Mouse (Mus musculus): ENCODE data around the gene Mfsd8. TPM values are rescaled to one million over a fixed set of nuclear protein-coding genes. Genes with fewer than 3 reads are reported as not detected.

Gene Mfsd8
- polyA plus RNA-seq, 1 experiment from 2014 or later, result 8.1 TPM

GRCm38 (mm10) chr3:40809894-40810293 lies 36.8 kb downstream of the Mfsd8 start:
- no peaks in the 10 kb centered on the region for H3K27me3 ChIP-seq (replicated peaks; ENCODE audit: control insufficient read depth, insufficient read depth, low read length)
- H3K27ac ChIP-seq (replicated peaks; ENCODE audit: low read depth, low read length), result no peak overlapping the region
- H3K9me3 ChIP-seq (ENCODE audit: control insufficient read depth, low read length), result no peaks in the 10 kb centered on the region
- no peak overlapping the region for H3K4me3 ChIP-seq (ENCODE audit: low read depth, low read length)
- peaks cover 79% of the 10 kb centered on the region for H3K36me3 ChIP-seq (ENCODE audit: control insufficient read depth, insufficient read depth, low read length)
- H3K9ac ChIP-seq (ENCODE audit: low read depth, low read length), result no peak overlapping the region
- H3K4me2 ChIP-seq (ENCODE audit: low read depth, low read length), result no peak overlapping the region
- peak; percentile 67; the same call in 1 of the 2 replicates for ATAC-seq (ENCODE audit: low read depth)
- 80% methylated on average over 2 of the region's 2 CpGs for WGBS
- no peak for DNase-seq (ENCODE audit: low spot score)
- no peaks in the 10 kb centered on the region for H3K4me1 ChIP-seq (ENCODE audit: control insufficient read depth, insufficient read depth, low read length)

GRCm38 (mm10) chr3:40808686-40809085 lies 38.0 kb downstream of the Mfsd8 start:
- DNase-seq (ENCODE audit: low spot score) (no peak), ATAC-seq (ENCODE audit: low read depth) (no peak)
- H3K27me3 ChIP-seq (replicated peaks; ENCODE audit: control insufficient read depth, insufficient read depth, low read length), result no peaks in the 10 kb centered on the region
- 93% methylated on average over 10 of the region's 10 CpGs for WGBS
- no peaks in the 10 kb centered on the region for H3K9me3 ChIP-seq (ENCODE audit: control insufficient read depth, low read length)
- H3K4me2 ChIP-seq (ENCODE audit: low read depth, low read length), result no peak overlapping the region
- H3K27ac ChIP-seq (replicated peaks; ENCODE audit: low read depth, low read length), result no peak overlapping the region
- H3K4me3 ChIP-seq (ENCODE audit: low read depth, low read length), result no peak overlapping the region
- no peak overlapping the region for H3K9ac ChIP-seq (ENCODE audit: low read depth, low read length)
- H3K4me1 ChIP-seq (ENCODE audit: control insufficient read depth, insufficient read depth, low read length), result no peaks in the 10 kb centered on the region
- H3K36me3 ChIP-seq (ENCODE audit: control insufficient read depth, insufficient read depth, low read length), result peaks cover 71% of the 10 kb centered on the region

- H3K27me3 ChIP-seq (replicated peaks; ENCODE audit: control insufficient read depth, insufficient read depth, low read length), result no peaks in the 10 kb centered on the region
- 55% methylated on average over 2 of the region's 2 CpGs for WGBS
- no peak overlapping the region for H3K27ac ChIP-seq (replicated peaks; ENCODE audit: low read depth, low read length)
- H3K36me3 ChIP-seq (ENCODE audit: control insufficient read depth, insufficient read depth, low read length), result peaks cover 65% of the 10 kb centered on the region
- H3K9ac ChIP-seq (ENCODE audit: low read depth, low read length), result no peak overlapping the region
- no peak overlapping the region for H3K4me3 ChIP-seq (ENCODE audit: low read depth, low read length)
- H3K4me2 ChIP-seq (ENCODE audit: low read depth, low read length), result no peak overlapping the region
- H3K9me3 ChIP-seq (ENCODE audit: control insufficient read depth, low read length), result no peaks in the 10 kb centered on the region
- DNase-seq (ENCODE audit: low spot score) (peak; percentile 11), ATAC-seq (ENCODE audit: low read depth) (peak; percentile 64; the same call in 1 of the 2 replicates)
- H3K4me1 ChIP-seq (ENCODE audit: control insufficient read depth, insufficient read depth, low read length), result no peaks in the 10 kb centered on the region
Observed at GRCm38 (mm10) chr3:40806871-40807270, 39.8 kb downstream of the Mfsd8 start.

GRCm38 (mm10) chr3:40800373-40800823 lies 46.3 kb downstream of the Mfsd8 start:
- Histone ChIP-seq H3K4me3 (ENCODE audit: low read depth, low read length) (peak overlapping the region; percentile 95), H3K27me3 (replicated peaks; ENCODE audit: control insufficient read depth, insufficient read depth, low read length) (no peaks in the 10 kb centered on the region), H3K4me2 (ENCODE audit: low read depth, low read length) (peak overlapping the region; percentile 87), H3K9ac (ENCODE audit: low read depth, low read length) (peak overlapping the region; percentile 84), H3K4me1 (ENCODE audit: control insufficient read depth, insufficient read depth, low read length) (no peaks in the 10 kb centered on the region), H3K27ac (replicated peaks; ENCODE audit: low read depth, low read length) (peak overlapping the region; percentile 86), H3K9me3 (ENCODE audit: control insufficient read depth, low read length) (no peaks in the 10 kb centered on the region), H3K36me3 (ENCODE audit: control insufficient read depth, insufficient read depth, low read length) (peaks cover 16% of the 10 kb centered on the region)
- DNase-seq (ENCODE audit: low spot score) (peak; percentile 63), ATAC-seq (ENCODE audit: low read depth) (peak; percentile 83)
- 0% methylated on average over 22 of the region's 37 CpGs for WGBS

- H3K4me3 ChIP-seq (ENCODE audit: low read depth, low read length), result peak within 1 kb of the TSS; percentile 95
- H3K9me3 ChIP-seq (ENCODE audit: control insufficient read depth, low read length), result no peaks in the 10 kb centered on the region
- H3K9ac ChIP-seq (ENCODE audit: low read depth, low read length), result peak within 1 kb of the TSS; percentile 84
- 3% methylated on average over 48 of the region's 66 CpGs for WGBS
- DNase-seq (ENCODE audit: low spot score) (peak; percentile 99), ATAC-seq (ENCODE audit: low read depth) (peak; percentile 96)
- no peaks in the 10 kb centered on the region for H3K27me3 ChIP-seq (replicated peaks; ENCODE audit: control insufficient read depth, insufficient read depth, low read length)
- H3K4me1 ChIP-seq (ENCODE audit: control insufficient read depth, insufficient read depth, low read length), result no peaks in the 10 kb centered on the region
- peak within 1 kb of the TSS; percentile 87 for H3K4me2 ChIP-seq (ENCODE audit: low read depth, low read length)
- H3K27ac ChIP-seq (replicated peaks; ENCODE audit: low read depth, low read length), result peak within 1 kb of the TSS; percentile 86
- peaks cover 10% of the 10 kb centered on the region; the same call in 1 of the 2 replicates for H3K36me3 ChIP-seq (ENCODE audit: control insufficient read depth, insufficient read depth, low read length)
Observed at GRCm38 (mm10) chr3:40799530-40800372, 46.9 kb downstream of the Mfsd8 start, which contains the start of gene Plk4. TSS of gene Plk4 (plus strand) at chr3:40800019.

GRCm38 (mm10) chr3:40798500-40798899 lies 48.2 kb downstream of the Mfsd8 start:
- Histone ChIP-seq H3K9ac (ENCODE audit: low read depth, low read length) (no peak overlapping the region), H3K36me3 (ENCODE audit: control insufficient read depth, insufficient read depth, low read length) (peaks cover 7% of the 10 kb centered on the region; the same call in 1 of the 2 replicates), H3K4me1 (ENCODE audit: control insufficient read depth, insufficient read depth, low read length) (no peaks in the 10 kb centered on the region), H3K4me2 (ENCODE audit: low read depth, low read length) (no peak overlapping the region), H3K4me3 (ENCODE audit: low read depth, low read length) (no peak overlapping the region), H3K27ac (replicated peaks; ENCODE audit: low read depth, low read length) (no peak overlapping the region), H3K9me3 (ENCODE audit: control insufficient read depth, low read length) (no peaks in the 10 kb centered on the region), H3K27me3 (replicated peaks; ENCODE audit: control insufficient read depth, insufficient read depth, low read length) (no peaks in the 10 kb centered on the region)
- ATAC-seq (ENCODE audit: low read depth), result no peak
- 39% methylated on average over 7 of the region's 7 CpGs for WGBS
- DNase-seq (ENCODE audit: low spot score), result peak; percentile 31

GRCm38 (mm10) chr3:40798054-40798453 lies 48.6 kb downstream of the Mfsd8 start:
- DNase-seq (ENCODE audit: low spot score) (no peak), ATAC-seq (ENCODE audit: low read depth) (no peak)
- WGBS, result 65% methylated on average over 1 of the region's 1 CpGs
- no peak overlapping the region for H3K9ac ChIP-seq (ENCODE audit: low read depth, low read length)
- H3K27me3 ChIP-seq (replicated peaks; ENCODE audit: control insufficient read depth, insufficient read depth, low read length), result no peaks in the 10 kb centered on the region
- no peak overlapping the region for H3K4me2 ChIP-seq (ENCODE audit: low read depth, low read length)
- H3K4me3 ChIP-seq (ENCODE audit: low read depth, low read length), result no peak overlapping the region
- no peak overlapping the region for H3K27ac ChIP-seq (replicated peaks; ENCODE audit: low read depth, low read length)
- no peaks in the 10 kb centered on the region for H3K9me3 ChIP-seq (ENCODE audit: control insufficient read depth, low read length)
- no peaks in the 10 kb centered on the region for H3K4me1 ChIP-seq (ENCODE audit: control insufficient read depth, insufficient read depth, low read length)
- H3K36me3 ChIP-seq (ENCODE audit: control insufficient read depth, insufficient read depth, low read length), result peaks cover 7% of the 10 kb centered on the region; the same call in 1 of the 2 replicates

- Histone ChIP-seq H3K27me3 (replicated peaks; ENCODE audit: control insufficient read depth, insufficient read depth, low read length) (no peaks in the 10 kb centered on the region), H3K27ac (replicated peaks; ENCODE audit: low read depth, low read length) (no peak overlapping the region), H3K9me3 (ENCODE audit: control insufficient read depth, low read length) (no peaks in the 10 kb centered on the region), H3K4me1 (ENCODE audit: control insufficient read depth, insufficient read depth, low read length) (no peaks in the 10 kb centered on the region), H3K4me2 (ENCODE audit: low read depth, low read length) (no peak overlapping the region), H3K36me3 (ENCODE audit: control insufficient read depth, insufficient read depth, low read length) (no peaks in the 10 kb centered on the region), H3K4me3 (ENCODE audit: low read depth, low read length) (no peak overlapping the region), H3K9ac (ENCODE audit: low read depth, low read length) (no peak overlapping the region)
- no peak for DNase-seq (ENCODE audit: low spot score)
- no peak for ATAC-seq (ENCODE audit: low read depth)
- WGBS, result 76% methylated on average over 2 of the region's 2 CpGs
Observed at GRCm38 (mm10) chr3:40793783-40794182, 52.9 kb downstream of the Mfsd8 start.

Data from embryonic facial prominence, embryonic 14.5 days (tissue).